Mouse (Mus musculus): ENCODE results near the gene Gm20481.
"Not testable (repeated sequence)": the region's sequence is repeated elsewhere in the genome, so short reads cannot be mapped to it uniquely, and the experiment has no call there.

Gm20481 gene

DNA sequence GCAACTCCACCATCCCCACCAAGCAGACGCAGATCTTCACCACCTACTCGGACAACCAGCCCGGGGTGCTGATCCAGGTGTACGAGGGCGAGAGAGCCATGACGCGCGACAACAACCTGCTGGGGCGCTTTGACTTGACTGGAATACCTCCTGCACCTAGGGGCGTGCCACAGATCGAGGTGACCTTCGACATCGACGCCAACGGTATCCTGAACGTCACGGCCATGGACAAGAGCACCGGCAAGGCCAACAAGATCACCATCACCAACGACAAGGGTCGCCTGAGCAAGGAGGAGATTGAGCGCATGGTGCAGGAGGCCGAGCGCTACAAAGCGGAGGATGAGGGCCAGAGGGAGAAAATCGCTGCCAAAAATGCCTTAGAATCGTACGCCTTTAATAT, 8.5 kb downstream of the Gm20481 start:
- DNase-seq = no peak

DNA sequence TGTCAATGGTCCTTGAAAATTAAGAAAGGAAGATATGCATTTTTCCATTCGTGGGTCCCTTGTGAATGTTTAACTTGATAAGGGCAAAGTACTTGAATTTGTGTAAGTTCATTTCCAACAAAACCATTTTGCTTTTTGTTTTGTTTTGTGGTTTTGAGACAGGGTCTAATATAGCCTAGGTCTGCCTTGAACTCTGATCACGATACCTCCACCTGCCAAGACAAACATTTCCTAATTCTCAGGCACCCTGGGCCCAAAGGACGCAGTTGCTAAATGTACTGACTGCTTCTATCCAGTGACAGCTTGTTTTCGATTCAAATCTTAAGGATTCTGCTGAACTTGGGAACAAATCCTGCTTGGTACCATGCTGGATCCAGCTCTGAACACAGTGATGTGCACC, 9.9 kb downstream of the Gm20481 start:
- no peak for DNase-seq

DNA sequence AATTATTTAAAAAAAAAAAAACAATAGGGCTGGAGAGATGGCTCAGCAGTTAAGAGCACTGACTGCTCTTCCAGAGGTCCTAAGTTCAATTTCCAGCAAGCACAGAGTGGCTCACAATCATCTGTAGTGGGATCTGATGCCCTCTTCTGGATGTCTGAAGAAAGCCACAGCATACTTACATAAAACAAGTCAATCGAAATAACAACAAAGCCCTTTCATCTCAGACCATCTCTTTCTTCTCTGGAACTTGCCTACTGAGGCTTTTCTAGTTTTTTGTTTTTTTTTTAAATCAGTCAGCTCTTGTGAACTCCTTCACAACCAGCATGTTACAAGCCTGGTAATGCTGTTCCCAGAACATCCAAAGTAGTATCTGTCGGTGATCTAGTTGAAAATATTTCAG, 10.9 kb downstream of the Gm20481 start:
- peak; percentile 39 for DNase-seq

DNA sequence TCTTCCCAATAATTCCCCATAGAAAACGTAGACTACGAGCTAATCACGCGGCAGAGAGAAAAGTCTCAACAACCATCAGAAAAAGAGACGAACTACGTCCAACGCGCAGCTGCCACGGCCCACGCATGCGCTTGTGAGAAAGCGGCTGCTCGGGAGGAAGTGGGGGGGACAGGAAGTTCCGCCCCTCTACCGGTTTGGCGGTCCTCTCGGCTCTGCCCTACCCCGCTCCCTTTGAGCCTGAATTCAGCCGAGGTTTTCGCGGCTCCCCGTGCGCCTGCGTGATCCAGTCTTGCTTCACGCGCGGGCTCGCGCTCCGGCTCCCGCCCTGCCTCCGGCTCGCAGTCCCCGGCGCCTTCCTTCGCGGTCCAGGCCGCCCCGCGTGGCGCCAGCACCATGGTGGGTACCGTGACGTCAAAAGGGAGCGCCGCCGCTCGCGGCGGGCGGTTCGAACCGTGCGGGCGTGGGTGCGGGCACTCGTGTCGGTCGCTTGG, 12.0 kb downstream of the Gm20481 start, which contains the start of gene Lsm2:
Gene Lsm2 (plus strand): TSS at position 173 of the 491 bp plus-strand sequence.
- peak; percentile 91 for DNase-seq

DNA sequence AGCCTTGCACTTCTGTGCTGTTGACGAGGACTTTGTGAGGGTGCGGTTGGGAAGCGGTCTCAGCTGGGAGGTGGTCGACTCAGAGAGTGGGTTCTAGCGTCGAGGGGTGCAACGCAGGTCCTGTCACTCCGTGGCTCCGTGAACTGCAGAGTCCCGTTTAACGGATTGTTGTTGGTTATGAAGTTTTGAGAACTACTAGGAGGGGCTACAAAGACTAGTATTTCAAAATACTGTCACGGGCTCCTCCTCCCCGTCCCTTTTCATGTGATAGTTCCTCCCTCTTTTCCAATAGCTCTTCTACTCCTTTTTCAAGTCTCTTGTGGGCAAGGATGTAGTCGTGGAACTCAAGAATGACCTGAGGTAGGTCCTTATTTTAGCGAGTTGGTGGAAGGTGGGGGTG, 12.6 kb downstream of the Gm20481 start:
- no peak for DNase-seq

DNA sequence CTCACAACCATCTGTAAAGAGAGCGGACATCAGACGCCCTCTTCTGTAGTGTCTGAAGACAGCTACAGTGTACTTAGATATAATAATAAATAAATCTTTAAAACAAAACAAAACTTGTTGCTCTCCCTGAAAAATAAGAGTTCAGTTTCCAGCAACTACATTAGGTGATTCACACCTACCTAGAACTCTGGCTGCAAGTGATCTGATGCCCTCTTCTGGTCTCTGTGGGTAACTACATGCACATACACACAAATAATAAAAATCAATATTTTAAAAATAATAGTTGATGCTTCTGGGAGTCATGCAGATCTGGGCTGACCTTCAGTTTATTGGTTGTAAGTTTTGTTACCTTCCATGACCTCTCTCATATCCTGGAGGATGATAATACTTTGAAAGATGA, 14.5 kb downstream of the Gm20481 start:
- peak; percentile 40 for DNase-seq

DNA sequence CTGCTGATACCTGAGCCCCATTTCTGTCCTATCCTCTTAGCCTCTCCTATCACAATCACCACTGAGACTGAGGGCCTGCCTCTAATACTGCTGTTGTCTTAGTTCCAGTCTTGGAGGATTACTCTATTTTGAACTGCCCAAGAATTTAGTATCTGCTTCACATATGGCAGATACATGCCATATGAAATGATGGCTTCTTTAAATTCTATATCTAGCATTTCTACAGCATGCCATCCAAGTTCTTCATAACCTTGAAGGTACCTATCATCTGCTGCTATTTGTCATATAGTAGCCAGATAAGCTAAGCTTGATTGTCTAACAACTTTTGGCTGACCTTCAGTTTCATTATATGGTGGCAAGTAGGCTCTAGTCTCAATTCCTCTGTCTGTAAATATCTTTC, 25.0 kb downstream of the Gm20481 start:
- no peak for DNase-seq

DNA sequence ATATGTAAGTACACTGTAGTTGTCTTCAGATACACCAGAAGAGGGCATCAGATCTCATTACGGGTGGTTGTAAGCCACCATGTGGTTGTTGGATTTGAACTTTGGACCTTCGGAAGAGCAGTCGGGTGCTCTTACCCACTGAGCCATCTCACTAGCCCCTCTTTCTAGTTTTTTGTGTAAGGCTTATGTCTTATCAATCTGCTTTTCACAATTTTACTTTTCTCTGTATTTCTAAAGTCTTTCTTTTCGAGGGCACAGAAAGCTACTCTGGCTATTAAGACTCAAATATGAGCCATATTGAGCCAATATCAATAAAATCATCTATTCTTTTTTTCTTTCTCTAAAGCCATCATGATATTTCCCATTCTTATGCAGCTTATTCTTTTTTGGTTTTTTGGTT, 25.5 kb downstream of the Gm20481 start:
- not testable (repeated sequence) for DNase-seq

DNA sequence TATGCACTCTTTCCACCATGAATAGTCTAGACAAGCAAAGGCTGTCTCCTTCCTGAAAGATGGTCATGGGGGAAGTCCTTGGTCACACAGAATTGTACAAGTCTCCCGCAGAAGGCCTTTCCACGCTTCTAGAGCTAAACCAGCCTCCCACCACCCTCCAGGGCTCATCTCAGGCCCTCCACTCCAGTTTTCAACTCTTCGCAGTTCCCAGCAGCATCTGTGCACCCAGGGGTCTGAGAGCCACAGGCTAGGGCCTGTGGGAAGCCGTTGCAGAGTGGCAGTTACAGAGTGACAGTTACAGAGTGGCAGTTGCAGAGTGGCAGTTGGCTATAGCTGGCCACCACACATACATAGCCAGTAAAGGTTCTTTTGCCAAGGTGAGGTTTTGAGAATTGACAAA, 26.2 kb downstream of the Gm20481 start:
- not testable (repeated sequence) for DNase-seq

DNA sequence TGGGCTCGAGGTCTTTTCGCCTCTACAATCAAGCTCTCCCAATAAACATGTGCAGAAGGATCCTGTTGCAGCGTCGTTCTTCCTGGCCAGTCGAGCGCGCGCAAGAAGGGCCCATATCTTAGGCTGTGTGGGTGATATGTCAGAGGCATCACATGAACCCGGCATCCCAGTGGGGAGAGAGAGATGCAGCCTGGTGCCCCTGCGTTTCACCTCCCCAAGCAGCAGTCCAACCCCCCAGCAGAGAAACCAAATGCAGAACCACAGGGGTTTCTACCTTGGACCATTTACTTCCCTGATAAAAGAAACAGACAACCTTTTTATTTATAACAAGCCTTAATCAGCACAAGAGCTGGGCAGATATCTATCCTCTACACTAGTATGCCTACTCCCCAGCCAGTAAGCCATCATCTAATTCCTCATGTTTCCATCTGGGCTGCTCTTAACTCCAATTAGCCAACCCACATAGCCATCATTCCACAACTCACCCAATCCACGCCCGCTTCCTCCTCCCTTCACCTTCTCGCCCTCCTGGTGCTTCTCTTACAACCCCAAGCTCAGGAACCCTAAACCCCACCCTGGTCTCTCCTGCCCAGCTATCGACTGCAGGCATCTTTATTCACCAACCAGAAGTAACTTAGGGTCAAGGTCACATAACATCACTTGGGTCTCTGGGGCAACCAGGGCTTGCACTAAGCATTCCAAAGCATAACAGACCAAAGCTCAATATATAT, 26.9 kb downstream of the Gm20481 start:
- DNase-seq = no peak

DNA sequence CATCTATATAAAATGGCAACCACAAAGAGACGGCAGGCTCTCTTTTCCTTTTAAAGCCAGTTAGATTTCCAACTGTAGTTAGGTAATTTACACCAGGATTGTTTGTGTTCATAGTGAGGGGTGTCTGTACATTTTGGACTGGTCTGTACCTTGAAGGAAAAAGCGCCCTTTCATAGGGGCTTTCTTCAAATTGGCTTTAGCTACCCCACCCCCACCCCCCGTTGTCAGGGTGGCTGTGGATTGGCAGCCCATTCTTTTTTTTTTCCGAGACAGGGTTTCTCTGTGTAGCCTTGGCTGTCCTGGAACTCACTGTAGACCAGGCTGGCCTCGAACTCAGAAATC, 27.4 kb downstream of the Gm20481 start:
- no peak for DNase-seq

DNA sequence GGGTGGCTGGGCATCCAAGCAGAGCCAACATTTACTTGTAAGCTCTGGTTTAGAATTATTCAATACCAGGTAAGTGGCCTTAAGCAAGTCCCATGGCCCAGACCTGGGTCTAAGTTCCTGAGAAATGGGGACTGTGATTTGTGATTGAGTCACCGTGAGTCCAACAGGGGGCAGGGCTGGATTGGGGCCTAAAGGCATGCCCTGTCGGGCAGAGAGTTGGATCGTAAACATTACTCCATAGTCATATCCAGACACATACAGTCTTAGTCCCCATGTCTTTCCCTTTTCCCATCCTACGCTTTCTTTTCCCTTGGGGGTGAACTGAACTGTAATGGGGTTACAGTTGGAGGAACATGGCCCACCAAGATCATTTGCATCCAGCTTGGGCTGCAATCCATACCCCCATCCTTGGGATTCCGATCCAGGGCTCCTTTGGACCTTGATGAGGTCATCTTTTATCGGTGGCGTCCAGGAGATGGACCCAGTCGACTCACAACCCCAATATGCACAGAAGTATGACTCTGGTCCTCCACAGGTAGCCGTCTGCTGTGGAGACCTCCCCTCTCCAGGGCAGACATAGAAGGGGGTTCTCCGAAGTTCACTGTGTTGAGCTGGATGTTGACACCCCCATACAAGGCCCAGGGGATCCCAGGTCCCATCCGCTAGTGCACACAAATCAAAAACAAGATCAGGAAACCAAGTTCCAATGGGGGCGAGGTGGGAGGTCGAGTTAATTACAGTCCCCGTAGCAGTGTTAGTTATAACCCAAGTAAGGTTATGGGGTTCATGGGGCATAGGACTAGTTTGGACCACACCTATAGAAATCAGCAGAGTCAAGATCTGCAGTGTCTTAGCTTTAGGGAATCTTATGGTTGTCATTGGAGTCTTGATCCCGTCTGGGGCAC, 29.1 kb downstream of the Gm20481 start:
- DNase-seq = no peak

DNA sequence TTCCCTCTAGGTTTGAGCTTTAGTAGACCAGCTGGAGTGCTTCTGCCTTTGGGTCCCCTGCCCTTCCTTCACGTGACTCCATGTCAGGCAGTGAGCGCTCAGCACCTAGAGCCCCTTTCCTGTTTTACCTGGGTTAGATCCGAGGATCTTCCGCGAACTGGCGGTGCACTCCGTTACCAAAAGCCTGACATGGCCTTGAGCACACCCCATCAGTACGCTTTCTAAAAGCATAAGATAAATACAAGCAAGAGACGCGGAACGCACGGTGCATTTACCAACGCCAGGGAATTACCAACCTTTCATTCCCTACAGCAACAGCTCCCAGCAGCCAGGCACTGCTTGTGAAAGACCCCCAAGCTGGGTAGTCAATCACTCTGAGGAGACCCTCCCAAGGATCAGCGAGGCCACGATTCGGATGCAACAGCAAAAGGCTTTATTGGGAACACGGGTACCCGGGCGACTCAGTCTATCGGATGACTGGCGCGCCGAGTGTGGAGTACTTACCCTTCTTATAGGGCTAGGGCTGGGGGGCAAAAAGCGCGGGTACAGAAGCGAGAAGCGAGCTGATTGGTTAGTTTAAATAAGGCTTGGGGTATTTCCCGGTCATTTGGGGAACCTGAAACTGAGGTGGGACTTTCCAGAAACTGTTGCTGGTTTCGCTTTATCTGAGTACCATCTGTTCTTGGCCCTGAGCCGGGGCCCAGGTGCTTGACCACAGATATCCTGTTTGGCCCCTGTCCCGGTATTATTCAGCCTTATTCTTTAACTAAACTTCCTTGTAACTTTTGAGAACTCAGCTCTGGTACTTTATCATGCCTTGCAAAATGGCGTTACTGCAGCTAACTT, 30.4 kb downstream of the Gm20481 start:
- DNase-seq = not testable (repeated sequence)

DNA sequence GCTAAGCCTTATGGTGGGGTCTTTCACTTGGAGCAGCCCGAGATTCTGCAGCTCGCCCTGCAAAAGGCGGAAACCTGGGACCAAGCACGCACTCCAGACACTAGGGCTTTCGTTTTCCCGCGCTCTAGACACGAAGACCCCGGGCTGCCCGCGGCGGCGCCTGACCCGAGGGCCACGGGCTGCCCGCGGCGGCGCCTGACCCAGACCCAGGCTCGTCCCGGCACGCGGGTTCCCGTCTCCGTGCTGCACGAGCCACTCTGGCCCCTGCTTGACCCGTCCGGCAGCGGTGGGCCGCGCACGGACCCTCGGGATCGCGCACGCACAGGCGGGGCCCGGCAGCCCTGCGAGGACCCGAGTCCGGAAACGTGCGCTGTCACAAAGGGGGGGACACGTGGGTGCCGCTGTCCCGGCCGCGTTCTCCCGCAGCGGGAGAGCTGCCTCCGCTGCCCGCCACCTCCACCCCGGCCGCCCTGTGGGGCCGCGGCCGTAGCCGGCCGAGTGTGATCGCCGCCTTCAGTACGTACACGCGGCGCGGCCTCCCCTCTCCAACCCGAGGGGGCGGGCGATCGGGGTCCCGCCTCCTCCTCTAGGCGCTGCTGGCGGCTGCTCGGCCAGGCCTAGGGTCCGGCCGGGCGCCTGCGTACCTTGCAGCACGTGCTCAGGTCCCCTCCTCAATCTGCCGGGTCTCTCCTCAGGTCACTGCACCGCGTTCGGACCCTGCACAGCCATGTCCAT, 31.2 kb downstream of the Gm20481 start, which contains the start of gene Vars:
Gene Vars (plus strand): TSS at position 271 of the 735 bp plus-strand sequence.
- peak; percentile 84 for DNase-seq

DNA sequence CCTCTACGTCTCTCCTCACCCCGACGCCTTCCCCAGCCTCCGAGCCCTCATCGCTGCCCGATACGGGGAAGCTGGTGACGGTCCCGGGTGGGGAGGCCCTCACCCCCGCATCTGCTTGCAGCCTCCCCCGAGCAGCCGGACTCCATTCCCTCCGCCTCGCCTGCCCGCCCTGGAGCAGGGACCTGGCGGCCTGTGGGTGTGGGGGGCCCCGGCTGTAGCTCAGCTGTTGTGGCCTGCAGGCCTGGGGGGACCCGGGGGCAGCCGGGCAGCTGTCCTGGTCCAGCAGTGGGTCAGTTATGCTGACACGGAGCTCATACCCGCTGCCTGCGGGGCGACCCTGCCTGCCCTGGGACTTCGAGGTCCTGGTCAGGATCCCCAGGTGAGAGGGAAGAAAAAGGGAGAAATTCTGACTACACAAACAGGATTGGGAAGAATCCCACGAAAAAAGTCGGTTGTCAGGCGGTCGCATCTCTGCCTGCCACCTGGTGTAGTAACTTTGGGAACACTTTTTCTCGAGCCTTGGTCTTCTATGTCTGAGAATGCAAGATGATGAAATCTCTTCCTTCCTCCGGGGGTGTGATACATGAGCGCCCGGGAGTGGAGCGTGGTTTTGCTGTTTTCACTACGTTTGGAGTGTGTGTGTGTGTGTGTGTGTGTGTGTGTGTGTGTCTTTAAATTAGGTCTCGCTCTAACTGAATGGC, 31.9 kb downstream of the Gm20481 start:
- peak; percentile 30 for DNase-seq

DNA sequence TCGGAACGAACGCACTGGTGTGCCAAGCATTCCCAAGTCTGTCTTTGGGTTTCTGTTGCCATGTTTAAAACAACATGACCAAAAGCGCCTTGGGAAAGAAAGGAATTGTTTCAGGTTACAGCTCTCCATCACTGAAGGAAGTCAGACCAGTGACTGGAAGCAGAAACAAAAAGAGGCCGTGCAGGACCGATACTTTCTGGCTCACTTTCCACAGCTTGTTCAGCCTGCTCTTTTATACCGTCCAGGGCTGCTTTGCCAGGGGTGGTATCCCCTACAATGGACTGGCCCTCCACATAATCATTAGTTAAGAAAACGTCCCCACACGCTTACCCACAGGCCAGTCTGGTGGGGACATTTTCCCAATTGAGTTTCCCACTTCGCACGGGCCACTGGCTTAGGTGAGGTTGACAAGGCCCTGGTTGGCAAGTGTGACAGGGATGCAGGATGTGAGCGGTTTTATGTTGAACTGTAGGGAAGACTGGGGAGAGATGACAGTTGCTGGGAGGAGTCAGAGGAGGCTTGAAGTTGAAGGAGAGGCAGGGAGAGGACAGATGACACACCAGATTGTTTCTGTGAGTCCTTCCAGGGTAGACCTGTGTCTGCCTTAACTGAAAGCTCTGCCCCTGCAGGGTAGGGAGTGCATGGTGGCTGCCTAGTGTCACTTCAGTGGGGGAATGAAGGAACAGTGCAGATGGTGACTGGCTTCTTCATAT, 32.6 kb downstream of the Gm20481 start:
- no peak for DNase-seq

DNA sequence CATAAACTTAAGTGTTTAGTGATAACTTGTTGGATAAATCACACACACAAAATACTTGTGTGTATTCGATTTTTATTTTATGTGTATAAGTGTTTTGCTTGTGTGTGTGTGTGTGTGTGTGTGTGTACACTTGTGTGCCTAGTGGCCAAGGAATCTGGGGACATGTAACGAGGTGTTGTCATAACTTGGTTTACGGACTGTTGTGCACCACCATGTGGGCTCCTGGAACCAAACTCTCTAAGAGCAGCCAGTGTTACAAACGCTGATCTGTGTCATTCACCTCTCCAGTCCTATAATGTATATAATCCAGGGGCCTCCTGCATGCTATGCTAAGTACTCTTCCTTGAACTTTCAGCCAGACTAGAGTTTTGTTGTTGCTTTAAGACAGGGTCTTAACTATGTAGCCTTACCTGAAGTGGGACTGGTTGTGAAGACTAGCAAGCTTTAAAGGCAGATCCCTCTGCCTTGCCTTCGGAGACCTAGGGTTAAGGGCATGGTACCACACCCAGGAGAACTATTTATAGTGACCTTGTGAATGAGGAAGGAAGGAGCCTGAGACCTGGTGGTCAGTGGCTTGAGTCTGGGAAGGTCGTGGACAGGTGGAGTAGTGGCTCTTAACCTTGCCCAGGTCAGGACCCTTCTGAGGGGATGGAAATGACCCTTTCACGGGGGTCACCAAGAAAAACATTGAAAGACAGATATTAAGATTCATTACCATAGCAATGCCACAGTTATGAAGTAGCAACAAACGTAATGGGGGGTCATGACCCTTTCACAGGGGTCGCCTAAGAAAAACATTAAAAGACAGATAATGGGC, 33.5 kb downstream of the Gm20481 start:
- no peak for DNase-seq

DNA sequence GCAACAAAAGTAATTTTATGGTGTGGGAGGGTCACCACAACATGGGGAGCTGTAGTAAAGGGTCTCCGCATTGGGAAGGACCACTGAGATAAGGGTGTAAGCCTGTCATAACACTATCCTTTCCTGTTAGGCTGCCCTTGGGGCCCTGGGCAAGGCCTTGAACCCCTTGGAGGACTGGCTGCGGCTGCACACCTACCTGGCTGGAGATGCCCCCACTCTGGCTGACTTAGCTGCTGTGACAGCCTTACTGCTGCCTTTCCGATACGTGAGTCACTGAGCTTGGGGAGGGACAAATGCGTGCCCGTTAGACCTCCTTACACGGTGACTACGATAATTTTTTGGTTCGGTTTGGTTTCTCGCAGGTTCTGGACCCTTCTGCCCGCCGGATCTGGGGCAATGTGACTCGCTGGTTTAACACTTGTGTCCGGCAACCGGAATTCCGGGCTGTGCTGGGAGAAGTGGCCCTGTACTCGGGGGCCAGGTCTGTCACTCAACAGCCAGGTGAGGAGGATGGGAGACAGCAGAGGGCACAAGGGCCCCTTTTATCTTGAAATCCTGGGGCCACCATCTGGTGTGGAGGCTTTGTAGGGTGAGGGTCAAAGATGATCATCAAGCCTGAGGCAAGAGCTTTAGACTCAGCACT, 34.5 kb downstream of the Gm20481 start:
- DNase-seq = no peak

DNA sequence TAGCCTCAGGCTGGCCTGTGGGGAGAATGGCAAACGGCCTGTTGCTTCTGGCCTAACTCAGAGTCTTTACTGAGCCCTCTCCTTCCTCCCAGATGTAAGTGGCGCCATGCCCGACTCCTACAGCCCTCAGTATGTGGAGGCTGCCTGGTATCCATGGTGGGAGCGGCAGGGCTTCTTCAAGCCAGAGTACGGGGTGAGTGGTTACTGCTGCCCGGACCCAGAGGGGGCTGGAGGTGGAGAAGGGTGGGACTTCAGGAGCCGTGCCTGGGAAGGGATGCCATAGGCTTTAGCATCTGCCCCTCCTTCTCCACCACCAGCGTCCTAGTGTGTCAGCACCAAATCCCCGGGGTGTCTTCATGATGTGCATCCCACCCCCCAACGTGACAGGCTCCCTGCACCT, 35.4 kb downstream of the Gm20481 start:
- DNase-seq = no peak

Measured in lung, postnatal 14 days (tissue).